Mouse (Mus musculus) stomach, postnatal 0 days (tissue): ENCODE data around the gene 1700017N19Rik. TPM values are rescaled to one million over a fixed set of nuclear protein-coding genes. Genes with fewer than 3 reads are reported as not detected.
"Not testable (repeated sequence)": the region's sequence is repeated elsewhere in the genome, so short reads cannot be mapped to it uniquely, and the experiment has no call there.

Experiments
- ATAC-seq: fragments of 200-750 bp; cut with Nextera tagmentation; 2 replicates; pipeline ENCODE4 v1.8.0; 2017; ENCODE audit not compliant: low FRiP score, low TSS enrichment
- DNase-seq: peaks from one replicate; pipeline ENCODE4 v3.0.0-alpha.2; 2016; ENCODE audit warnings: low spot score
- H3K27ac ChIP-seq: fragments of 300-500 bp; sonication (generic); replicated peaks from 2 replicates; pipeline ENCODE4 v1.5.1; 2014; ENCODE audit warnings: mild to moderate bottlenecking, control low read depth
- H3K27me3 ChIP-seq: fragments of 300-500 bp; sonication (generic); 2 replicates; pipeline ENCODE4 v1.6.1; 2014; ENCODE audit warnings: low read length; ENCODE audit not compliant: control insufficient read depth, insufficient read depth
- H3K36me3 ChIP-seq: fragments of 300-500 bp; sonication (generic); 2 replicates; pipeline ENCODE4 v1.6.1; 2014; ENCODE audit warnings: low read length, mixed read lengths; ENCODE audit not compliant: control insufficient read depth, insufficient read depth
- H3K4me1 ChIP-seq: fragments of 300-500 bp; sonication (generic); replicated peaks from 2 replicates; pipeline ENCODE4 v1.6.1; 2014; ENCODE audit warnings: antibody characterized with exemption; ENCODE audit not compliant: control insufficient read depth, insufficient read depth
- H3K4me2 ChIP-seq: fragments of 300-500 bp; sonication (generic); replicated peaks from 2 replicates; pipeline ENCODE4 v1.6.1; 2014; ENCODE audit warnings: low read depth, mild to moderate bottlenecking, control low read depth, moderate library complexity
- H3K4me3 ChIP-seq: fragments of 300-500 bp; sonication (generic); 2 replicates; pipeline ENCODE4 v1.5.1; 2014; ENCODE audit warnings: low read depth, low read length, control low read depth
- H3K9ac ChIP-seq: fragments of 300-500 bp; sonication (generic); 2 replicates; pipeline ENCODE4 v1.6.1; 2014; ENCODE audit warnings: mild to moderate bottlenecking, low read length, control low read depth, mixed read lengths
- H3K9me3 ChIP-seq: fragments of 300-500 bp; sonication (generic); 2 replicates; pipeline ENCODE4 v1.6.1; 2016; ENCODE audit warnings: low read length; ENCODE audit not compliant: control insufficient read depth
- CTCF ChIP-seq: IDR thresholded peaks from 2 replicates; pipeline ENCODE4 v1.5.1; 2016; ENCODE audit warnings: antibody characterized with exemption, low read depth, mild to moderate bottlenecking, moderate library complexity
- EP300 ChIP-seq: optimal IDR thresholded peaks from 2 replicates; pipeline ENCODE3; 2016; ENCODE audit warnings: antibody characterized with exemption
- WGBS: fragments of 180-500 bp; shearing (Covaris S2); extraction: QIAGEN DNeasy Blood & Tissue Kit; methylation state at CpG from one replicate; pipeline ENCODE4 v1.1.7; 2014; 5-methylcytosine and 5-hydroxymethylcytosine counted together
- polyA plus RNA-seq: library from polyadenylated mRNA; unstranded; fragments of >200 nt; fragmentation: Nextera tagmentation; extraction: Ambion mirVana; gene quantifications from 2 replicates; pipeline ENCODE4 v1.2.1, GENCODE M21; 2015

Gene 1700017N19Rik
- not detected in 2 replicates for polyA plus RNA-seq

DNA sequence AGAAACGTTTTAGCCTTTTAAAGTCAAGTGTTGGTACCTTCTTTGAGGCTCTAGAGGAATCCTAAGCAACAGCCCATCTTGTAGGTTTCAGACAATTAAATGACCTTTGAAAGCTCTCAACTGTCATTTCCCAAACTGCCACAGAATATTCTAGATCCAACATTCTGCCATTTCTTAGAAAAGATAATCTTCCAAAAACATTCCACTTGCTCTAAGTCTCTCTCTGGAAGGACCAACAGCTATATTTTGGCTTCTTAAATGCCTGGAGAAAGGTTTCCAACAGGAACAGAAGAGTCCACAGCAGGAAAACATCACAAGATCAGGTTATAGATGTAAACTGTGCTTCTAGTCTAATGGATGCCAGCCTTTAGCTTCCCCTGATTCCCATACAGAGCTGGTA, at the start of gene 1700017N19Rik, which contains the start of gene 4930430F08Rik:
1700017N19Rik (plus strand) TSS at position 162 of the 400 bp plus-strand sequence.
4930430F08Rik (minus strand) TSS at position 101 of the 400 bp plus-strand sequence.
- TF ChIP-seq EP300 (no peak), CTCF (no peak)
- Histone ChIP-seq H3K4me2 (peak within 1 kb of the TSS; percentile 88; the same call in 1 of the 2 replicates), H3K36me3 (no peaks in the 10 kb centered on the region), H3K27ac (no peak within 1 kb of the TSS), H3K9me3 (no peaks in the 10 kb centered on the region), H3K4me1 (no peaks in the 10 kb centered on the region), H3K27me3 (no peaks in the 10 kb centered on the region), H3K9ac (no peak within 1 kb of the TSS), H3K4me3 (no peak within 1 kb of the TSS)
- 82% methylated on average over 1 of the region's 1 CpGs for WGBS
- ATAC-seq, result no peak
- no peak for DNase-seq

DNA sequence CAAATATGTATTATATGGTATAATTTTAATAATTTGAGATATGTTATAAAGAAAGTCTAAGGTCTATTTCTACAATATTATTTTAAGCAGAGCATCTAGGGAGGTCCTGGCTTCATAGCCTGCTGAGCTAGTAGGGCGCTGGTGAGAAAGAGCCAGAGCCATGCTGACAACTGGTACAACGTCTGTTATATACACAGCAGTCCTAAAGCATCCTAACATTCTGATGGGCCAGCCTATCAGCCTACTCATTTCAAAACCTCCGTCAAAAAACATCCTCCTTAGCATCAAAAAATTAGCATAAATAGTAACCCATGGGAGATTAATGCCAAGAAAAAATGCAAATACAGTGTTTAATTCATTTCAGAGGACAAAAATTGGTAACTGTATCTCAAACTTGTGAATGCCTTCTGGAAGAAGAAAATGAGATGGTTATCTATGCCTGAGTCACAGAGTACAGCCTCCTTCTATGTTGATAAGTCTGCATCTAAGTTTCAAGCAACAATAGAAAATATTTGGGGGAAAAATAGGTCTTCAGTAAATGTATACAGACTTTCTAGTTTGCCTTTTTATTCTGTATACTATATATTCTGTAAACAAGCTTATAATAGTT, 33.6 kb upstream of the 1700017N19Rik start:
- Histone ChIP-seq H3K27ac (no peak overlapping the region), H3K9ac (no peak overlapping the region), H3K4me2 (no peak overlapping the region), H3K4me1 (no peaks in the 10 kb centered on the region), H3K27me3 (no peaks in the 10 kb centered on the region), H3K9me3 (no peaks in the 10 kb centered on the region), H3K36me3 (no peaks in the 10 kb centered on the region), H3K4me3 (no peak overlapping the region)
- DNase-seq (no peak), ATAC-seq (no peak)
- TF ChIP-seq EP300 (no peak), CTCF (no peak)
- WGBS, result 86% methylated on average over 3 of the region's 3 CpGs

DNA sequence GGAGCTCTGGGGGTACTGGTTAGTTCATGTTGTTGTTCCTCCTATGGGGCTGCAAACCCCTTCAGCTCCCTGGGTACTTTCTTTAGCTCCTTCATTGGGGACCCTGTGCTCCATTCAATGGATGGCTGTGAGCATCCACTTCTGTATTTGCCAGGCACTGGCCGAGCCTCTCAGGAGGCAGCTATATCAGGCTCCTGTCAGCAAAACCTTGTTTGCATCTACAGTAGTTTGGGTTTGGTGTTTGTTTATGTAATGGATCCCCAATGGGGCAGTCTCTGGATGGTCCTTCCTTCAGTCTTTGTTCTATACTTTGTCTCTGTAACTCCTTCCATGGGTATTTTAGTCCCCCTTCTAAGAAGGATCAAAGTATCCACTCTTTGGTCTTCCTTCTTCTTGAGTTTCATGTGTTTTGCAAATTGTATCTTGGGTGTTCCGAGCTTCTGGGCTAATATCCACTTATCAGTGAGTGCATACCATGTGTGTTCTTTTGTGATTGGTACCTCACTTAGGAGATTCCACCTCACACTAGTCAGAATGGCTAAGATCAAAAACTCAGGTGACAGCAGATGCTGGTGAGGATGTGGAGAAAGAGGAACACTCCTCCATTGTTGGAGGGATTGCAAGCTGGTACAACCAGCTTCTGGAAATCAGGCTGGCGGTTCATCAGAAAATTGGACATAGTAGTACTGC, 29.9 kb upstream of the 1700017N19Rik start:
- H3K27ac ChIP-seq, ATAC-seq, H3K4me3 ChIP-seq, H3K9me3 ChIP-seq, H3K9ac ChIP-seq, H3K36me3 ChIP-seq, DNase-seq, H3K27me3 ChIP-seq, H3K4me2 ChIP-seq, H3K4me1 ChIP-seq: not testable (repeated sequence)
- 94% methylated on average over 3 of the region's 3 CpGs for WGBS

DNA sequence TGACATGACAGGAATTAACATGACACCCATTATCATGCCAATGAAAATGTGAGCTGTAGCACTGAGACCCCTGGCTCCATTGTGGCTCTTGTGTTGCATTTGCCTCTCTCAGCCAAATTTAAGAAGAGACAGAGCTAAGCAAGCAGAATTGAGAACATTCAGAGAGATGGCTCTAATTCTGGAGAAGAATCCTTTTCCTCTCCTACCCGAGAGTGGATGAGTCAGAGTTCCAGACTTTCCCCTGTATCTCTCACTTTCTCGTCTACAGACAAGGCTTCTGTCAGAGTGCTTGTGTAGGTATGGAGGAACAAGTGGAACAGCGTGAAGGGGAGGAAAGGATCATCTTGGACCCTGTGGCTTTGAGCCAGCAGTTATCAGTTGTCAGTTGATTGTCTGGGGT, 26.2 kb upstream of the 1700017N19Rik start:
- no peaks in the 10 kb centered on the region for H3K4me1 ChIP-seq
- ATAC-seq (no peak), DNase-seq (no peak)
- H3K27me3 ChIP-seq, result no peaks in the 10 kb centered on the region
- H3K36me3 ChIP-seq, result no peaks in the 10 kb centered on the region; the same call in 1 of the 2 replicates
- no peaks in the 10 kb centered on the region for H3K9me3 ChIP-seq
- no peak overlapping the region for H3K4me3 ChIP-seq
- H3K27ac ChIP-seq, result no peak overlapping the region
- H3K9ac ChIP-seq, result no peak overlapping the region
- WGBS, result 92% methylated on average over 3 of the region's 3 CpGs
- no peak overlapping the region for H3K4me2 ChIP-seq
- TF ChIP-seq CTCF (no peak), EP300 (no peak)

DNA sequence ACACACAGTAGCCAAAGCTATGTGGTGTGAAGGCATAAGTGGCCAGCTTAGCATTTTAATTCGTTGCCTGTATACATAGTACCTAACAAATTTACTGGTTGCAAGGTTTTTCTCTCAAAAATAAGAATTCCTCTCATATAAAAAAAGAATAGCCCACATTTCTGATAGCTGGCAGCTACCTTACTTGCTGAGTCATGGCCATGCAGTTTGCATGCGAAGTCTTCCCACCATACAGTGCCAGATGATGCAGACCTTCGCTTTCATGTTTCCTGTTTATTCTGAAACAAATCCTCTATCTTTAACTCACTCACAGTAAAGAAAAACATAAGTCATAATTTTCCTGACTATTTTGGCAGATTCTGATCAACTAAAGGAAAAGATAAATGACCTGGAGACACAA, 18.6 kb upstream of the 1700017N19Rik start:
- ATAC-seq (no peak), DNase-seq (no peak)
- no peaks in the 10 kb centered on the region for H3K4me1 ChIP-seq
- H3K4me2 ChIP-seq, result no peak overlapping the region
- no peak overlapping the region for H3K9ac ChIP-seq
- no peak overlapping the region for H3K4me3 ChIP-seq
- no peaks in the 10 kb centered on the region for H3K27me3 ChIP-seq
- WGBS, result 83% methylated on average over 3 of the region's 3 CpGs
- H3K36me3 ChIP-seq, result no peaks in the 10 kb centered on the region; the same call in 1 of the 2 replicates
- H3K27ac ChIP-seq, result no peak overlapping the region
- H3K9me3 ChIP-seq, result no peaks in the 10 kb centered on the region
- TF ChIP-seq CTCF (no peak), EP300 (no peak)

DNA sequence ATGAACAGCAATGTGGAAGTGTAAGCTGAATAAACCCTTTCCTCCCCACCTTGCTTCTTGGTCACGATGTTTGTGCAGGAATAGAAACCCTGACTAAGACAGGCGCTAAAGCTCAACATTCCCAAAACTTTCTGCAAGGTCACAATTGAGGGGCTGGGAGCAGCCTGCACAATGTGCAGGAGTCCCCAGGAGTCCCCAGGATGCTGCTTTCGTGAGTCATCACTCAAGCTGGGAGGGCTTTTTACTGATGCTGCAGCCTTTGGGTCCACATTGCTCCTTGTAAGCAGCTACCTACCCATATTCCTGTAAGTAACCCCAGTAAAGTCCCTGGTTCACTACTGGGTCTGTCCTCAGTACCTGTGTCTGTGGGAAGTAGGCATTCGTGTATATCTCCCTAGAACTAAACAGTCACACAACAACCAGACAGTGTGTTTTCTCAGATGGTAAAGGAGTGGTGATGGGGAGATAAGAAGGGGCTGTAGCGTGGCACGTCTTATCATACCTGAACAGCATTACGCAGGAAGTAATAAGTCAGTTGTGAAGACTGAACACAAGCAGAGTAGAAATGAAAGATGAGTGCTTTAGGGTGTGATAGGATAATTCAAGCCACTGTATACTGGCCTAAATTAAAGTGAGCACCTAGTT, 15.7 kb upstream of the 1700017N19Rik start:
- Histone ChIP-seq H3K9me3 (no peaks in the 10 kb centered on the region), H3K4me1 (no peaks in the 10 kb centered on the region), H3K4me2 (no peak overlapping the region), H3K27me3 (no peaks in the 10 kb centered on the region), H3K9ac (no peak overlapping the region), H3K27ac (no peak overlapping the region), H3K4me3 (no peak overlapping the region), H3K36me3 (peaks cover 3% of the 10 kb centered on the region; the same call in 1 of the 2 replicates)
- DNase-seq (no peak), ATAC-seq (no peak)
- 92% methylated on average over 7 of the region's 7 CpGs for WGBS
- TF ChIP-seq EP300 (no peak), CTCF (no peak)
